ENCODE assay signal across 8 mouse cellular contexts in the genomic region with DNA sequence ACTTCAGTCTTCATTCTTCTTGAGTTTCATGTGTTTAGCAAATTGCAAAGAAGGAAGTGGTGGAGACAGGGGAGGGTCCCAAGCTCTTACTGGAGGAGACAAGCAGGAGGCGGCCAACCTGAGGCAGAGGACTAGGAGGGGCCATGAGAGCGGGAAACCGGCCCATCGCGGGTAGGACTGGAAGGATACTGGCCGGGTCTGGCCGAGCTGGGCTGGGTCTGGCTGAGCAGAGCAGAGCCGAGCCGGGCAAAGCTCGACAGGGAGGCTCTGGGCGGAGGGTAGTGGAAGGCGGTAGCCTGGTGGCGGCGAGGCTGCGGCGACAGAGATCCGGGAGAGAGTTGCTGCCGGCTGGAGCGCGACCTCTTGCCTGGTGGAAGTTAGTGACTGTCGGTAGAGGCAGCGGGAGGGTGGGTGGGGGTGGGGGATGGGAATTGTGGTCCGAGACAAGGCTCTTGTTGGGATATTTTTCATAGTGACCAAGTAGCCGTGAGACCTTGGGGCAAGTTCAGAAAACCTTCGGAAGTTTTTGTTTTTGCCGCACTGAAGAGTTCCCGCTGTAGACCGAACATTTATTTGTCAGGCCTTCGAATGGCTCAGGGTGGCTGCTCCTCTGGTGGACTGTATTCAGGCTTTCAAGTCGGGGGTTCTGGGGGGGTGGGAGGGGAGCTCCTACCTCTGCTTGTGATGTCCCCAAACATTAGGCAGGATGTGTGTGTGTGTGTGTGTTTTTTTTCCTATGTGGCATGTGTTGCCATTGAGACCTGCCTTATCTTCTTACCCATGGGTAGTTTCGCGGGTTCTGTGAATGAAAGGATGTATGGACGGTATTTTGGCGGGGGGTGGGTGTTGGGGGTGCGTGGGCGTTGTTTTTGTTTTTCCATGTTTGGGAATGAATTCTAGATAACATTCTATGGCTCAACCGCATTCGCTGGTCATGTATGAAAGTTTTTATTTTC. TPM values are rescaled to one million over a fixed set of nuclear protein-coding genes. Genes with fewer than 3 reads are reported as not detected.
DNase-seq lines count a peak whose midpoint lies in the region; ATAC-seq lines count a peak whose summit lies in the region.

A gene (plus strand): TSS at position 106 of the 956 bp plus-strand sequence.

- peak within 1 kb of the TSS; percentile 43 for H3K4me2 ChIP-seq in forebrain, embryonic 14.5 days (ENCODE audit: low read length)
- peak within 1 kb of the TSS; percentile 66 for H3K4me2 ChIP-seq in limb, embryonic 13.5 days (replicated peaks)
- H3K4me2 ChIP-seq in midbrain, embryonic 14.5 days (ENCODE audit: low read length): peak within 1 kb of the TSS; percentile 48
- H3K4me2 ChIP-seq in stomach, embryonic 14.5 days (replicated peaks; ENCODE audit: low read depth, low read length): peak within 1 kb of the TSS; percentile 67

- peak; percentile 66 for DNase-seq in ES-CJ7 (ENCODE audit: low read depth, low spot score)
- peak; percentile 77 for DNase-seq in adrenal gland, postnatal 25 days
- peak; percentile 26 for DNase-seq in forebrain, embryonic 14.5 days (ENCODE audit: low spot score)
- peak; percentile 40 for DNase-seq in midbrain, embryonic 14.5 days
- no peak for DNase-seq in right cerebral cortex, postnatal 25 days

- H3K4me3 ChIP-seq in forebrain, embryonic 14.5 days (ENCODE audit: low read depth, low read length): 0 out of 2 replicates have a peak within 1 kb of the TSS, but pooled peaks have one; percentile 13
- peak within 1 kb of the TSS; percentile 54 for H3K4me3 ChIP-seq in limb, embryonic 13.5 days
- peak within 1 kb of the TSS; percentile 22 for H3K4me3 ChIP-seq in midbrain, embryonic 14.5 days (replicated peaks; ENCODE audit: low read depth, low read length)
- H3K4me3 ChIP-seq in stomach, embryonic 14.5 days (ENCODE audit: low read depth, low read length): peak within 1 kb of the TSS; percentile 42

- peak within 1 kb of the TSS; percentile 46; the same call in 1 of the 2 replicates for H3K9ac ChIP-seq in forebrain, embryonic 14.5 days (ENCODE audit: low read length)
- H3K9ac ChIP-seq in limb, embryonic 13.5 days: peak within 1 kb of the TSS; percentile 76
- no peak within 1 kb of the TSS for H3K9ac ChIP-seq in midbrain, embryonic 14.5 days (replicated peaks; ENCODE audit: low read length)
- peak within 1 kb of the TSS; percentile 46; the same call in 1 of the 2 replicates for H3K9ac ChIP-seq in stomach, embryonic 14.5 days (replicated peaks; ENCODE audit: low read depth, low read length)

- H3K9me3 ChIP-seq in forebrain, embryonic 14.5 days (replicated peaks; ENCODE audit: control insufficient read depth, low read length): no peaks in the 10 kb centered on the region
- H3K9me3 ChIP-seq in limb, embryonic 13.5 days: no peaks in the 10 kb centered on the region
- H3K9me3 ChIP-seq in midbrain, embryonic 14.5 days (ENCODE audit: control insufficient read depth, low read length): no peaks in the 10 kb centered on the region
- no peaks in the 10 kb centered on the region for H3K9me3 ChIP-seq in stomach, embryonic 14.5 days (ENCODE audit: control insufficient read depth, low read depth, low read length)

- no peaks in the 10 kb centered on the region for H3K36me3 ChIP-seq in forebrain, embryonic 14.5 days (ENCODE audit: control insufficient read depth, insufficient read depth, low read length)
- peaks cover 13% of the 10 kb centered on the region for H3K36me3 ChIP-seq in limb, embryonic 13.5 days
- H3K36me3 ChIP-seq in midbrain, embryonic 14.5 days (ENCODE audit: control insufficient read depth, insufficient read depth, low read length): no peaks in the 10 kb centered on the region
- H3K36me3 ChIP-seq in stomach, embryonic 14.5 days (ENCODE audit: control insufficient read depth, insufficient read depth, low read length): no peaks in the 10 kb centered on the region; the same call in 1 of the 2 replicates

- H3K27me3 ChIP-seq in forebrain, embryonic 14.5 days (replicated peaks; ENCODE audit: control insufficient read depth, insufficient read depth, low read length): no peaks in the 10 kb centered on the region
- no peaks in the 10 kb centered on the region for H3K27me3 ChIP-seq in limb, embryonic 13.5 days
- no peaks in the 10 kb centered on the region for H3K27me3 ChIP-seq in midbrain, embryonic 14.5 days (ENCODE audit: control insufficient read depth, insufficient read depth, low read length)
- no peaks in the 10 kb centered on the region for H3K27me3 ChIP-seq in stomach, embryonic 14.5 days (ENCODE audit: control insufficient read depth, insufficient read depth, low read length)

- no peak within 1 kb of the TSS for H3K27ac ChIP-seq in forebrain, embryonic 14.5 days (ENCODE audit: low read depth, low read length)
- peak within 1 kb of the TSS; percentile 70 for H3K27ac ChIP-seq in limb, embryonic 13.5 days
- no peak within 1 kb of the TSS for H3K27ac ChIP-seq in midbrain, embryonic 14.5 days (replicated peaks; ENCODE audit: low read depth, low read length)
- H3K27ac ChIP-seq in stomach, embryonic 14.5 days (ENCODE audit: low read length): peak within 1 kb of the TSS; percentile 52

- ATAC-seq in forebrain, embryonic 14.5 days: peak; percentile 80
- peak; percentile 92 for ATAC-seq in hematopoietic stem cell, adult 5-6 weeks (replicated peaks in 1 of 2; ENCODE audit: insufficient read depth in 1 of 2, low FRiP score in 2 of 2, low TSS enrichment in 1 of 2, low read depth in 1 of 2, poor library complexity in 2 of 2, severe bottlenecking in 2 of 2)
- peak; percentile 96 for ATAC-seq in limb, embryonic 13.5 days (ENCODE audit: low FRiP score, low read depth)
- peak; percentile 58 for ATAC-seq in midbrain, embryonic 14.5 days (ENCODE audit: low FRiP score, low TSS enrichment)
- ATAC-seq in stomach, embryonic 14.5 days (ENCODE audit: insufficient number of reproducible peaks, insufficient read depth, low FRiP score, low read depth): peak; percentile 94

- 0 out of 2 replicates have a peak, but pooled peaks cover 2% of the 10 kb centered on the region for H3K4me1 ChIP-seq in forebrain, embryonic 14.5 days (ENCODE audit: control insufficient read depth, insufficient read depth, low read length)
- peaks cover 18% of the 10 kb centered on the region for H3K4me1 ChIP-seq in limb, embryonic 13.5 days
- H3K4me1 ChIP-seq in midbrain, embryonic 14.5 days (ENCODE audit: control insufficient read depth, insufficient read depth, low read length): 0 out of 2 replicates have a peak, but pooled peaks cover 4% of the 10 kb centered on the region
- H3K4me1 ChIP-seq in stomach, embryonic 14.5 days (ENCODE audit: control insufficient read depth, insufficient read depth, low read length): peaks cover 11% of the 10 kb centered on the region; the same call in 1 of the 2 replicates

- WGBS in forebrain, embryonic 14.5 days: 29% methylated on average over 38 of the region's 38 CpGs
- 21% methylated on average over 34 of the region's 38 CpGs for WGBS in limb, embryonic 13.5 days
- 23% methylated on average over 38 of the region's 38 CpGs for WGBS in midbrain, embryonic 14.5 days
- 13% methylated on average over 38 of the region's 38 CpGs for WGBS in stomach, embryonic 14.5 days

RNA-seq across cellular contexts. Expression of the gene that starts here (rescaled TPM):
- total RNA-seq in adrenal gland, postnatal 25 days (2021): 54.7 and 55.7 TPM in 2 replicates
- 6.6 and 7.0 TPM in 2 replicates for polyA plus RNA-seq in forebrain, embryonic 14.5 days (2014; fragmentation: Nextera tagmentation; extraction: Ambion mirVana)
- total RNA-seq in hematopoietic stem cell, adult 5-6 weeks (2017): 58.4 and 73.4 TPM in 2 replicates
- 32.8 and 37.4 TPM in 2 replicates for polyA plus RNA-seq in limb, embryonic 13.5 days (2015; fragmentation: Nextera tagmentation; extraction: Ambion mirVana)
- 1.7 and 4.2 TPM in 2 replicates for polyA plus RNA-seq in midbrain, embryonic 14.5 days (2014; fragmentation: Nextera tagmentation; extraction: Ambion mirVana)
- polyA plus RNA-seq in stomach, embryonic 14.5 days (2014; fragmentation: Nextera tagmentation; extraction: Ambion mirVana): 40.4 and 40.5 TPM in 2 replicates

Comparison
In these comparisons a context has a peak if more than half of its experiments do, and no peak if none do; other contexts are left out.
1. H3K27ac ChIP-seq: peak in limb, embryonic 13.5 days (single experiment) and stomach, embryonic 14.5 days (single experiment); none in forebrain, embryonic 14.5 days (single experiment) and midbrain, embryonic 14.5 days (single experiment).
2. Peak in every context shown above with its lines, with median percentiles within 50 percentile points of each other: ATAC-seq, H3K4me2 ChIP-seq and H3K4me3 ChIP-seq.